8 mouse cellular contexts compared by ENCODE assay signal in the genomic region with DNA sequence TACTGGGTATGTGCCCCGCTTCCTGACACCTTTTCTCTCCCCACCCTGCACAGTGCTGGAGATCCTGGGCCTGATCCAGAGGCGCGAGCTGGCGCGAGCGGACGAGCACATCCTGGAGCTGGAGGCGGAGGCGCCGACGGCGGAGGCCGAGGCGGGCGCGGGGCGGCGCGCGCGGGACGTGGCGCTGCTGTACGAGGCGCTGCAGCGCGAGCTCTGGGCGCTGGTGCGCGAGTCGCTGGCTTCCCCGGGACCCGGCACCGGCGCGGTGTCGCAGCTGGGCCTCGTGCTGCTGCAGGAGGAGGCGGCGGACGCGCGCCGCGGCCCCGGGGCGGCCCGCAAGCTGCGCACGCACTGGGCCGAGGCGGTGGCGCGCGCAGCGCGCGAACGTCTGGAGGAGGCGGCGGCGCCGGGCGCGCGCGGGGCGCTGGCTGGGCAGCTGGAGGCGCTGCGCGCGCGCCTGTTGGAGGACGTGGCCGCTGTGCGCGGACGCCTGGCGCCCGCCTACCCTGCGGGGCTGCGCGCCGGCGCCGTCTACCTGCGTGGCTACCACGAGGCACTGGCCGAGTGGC. TPM values are rescaled to one million over a fixed set of nuclear protein-coding genes. Genes with fewer than 3 reads are reported as not detected.
A peak's percentile ranks its signal among the peaks of the same experiment; 100 is the strongest.
DNase-seq lines count a peak whose midpoint lies in the region; ATAC-seq and TF ChIP-seq lines count a peak whose summit lies in the region.

No protein-coding gene starts in this region.

- peak overlapping the region; percentile 36 for H3K4me3 ChIP-seq in hindbrain, embryonic 11.5 days (ENCODE audit: low read depth, low read length)
- H3K4me3 ChIP-seq in lung, postnatal 0 days (ENCODE audit: low read depth, low read length) = peak overlapping the region; percentile 57

- TF ChIP-seq CTCF in lung, postnatal 0 days (IDR thresholded peaks at IDR 0.05) = no peak

- no peak for TF ChIP-seq EP300 in lung, postnatal 0 days (IDR thresholded peaks at IDR 0.05)

- H3K4me2 ChIP-seq in hindbrain, embryonic 11.5 days (replicated peaks; ENCODE audit: low read depth, low read length) = peak overlapping the region; percentile 77
- H3K4me2 ChIP-seq in lung, postnatal 0 days (replicated peaks; ENCODE audit: low read depth, low read length) = peak overlapping the region; percentile 88

- H3K36me3 ChIP-seq in hindbrain, embryonic 11.5 days (ENCODE audit: control insufficient read depth, insufficient read depth, low read length) = no peaks in the 10 kb centered on the region
- H3K36me3 ChIP-seq in lung, postnatal 0 days (ENCODE audit: insufficient read depth, low read length) = no peaks in the 10 kb centered on the region

- H3K27ac ChIP-seq in hindbrain, embryonic 11.5 days (ENCODE audit: low read depth, low read length) = no peak overlapping the region
- H3K27ac ChIP-seq in lung, postnatal 0 days (ENCODE audit: low read length) = peak overlapping the region; percentile 43

- ATAC-seq in hindbrain, embryonic 11.5 days (ENCODE audit: low FRiP score) = peak; percentile 82
- ATAC-seq in lung, postnatal 0 days = peak; percentile 84

- H3K27me3 ChIP-seq in hindbrain, embryonic 11.5 days (ENCODE audit: control insufficient read depth, insufficient read depth, low read length) = peaks cover 57% of the 10 kb centered on the region
- peaks cover 18% of the 10 kb centered on the region; the same call in 1 of the 2 replicates for H3K27me3 ChIP-seq in lung, postnatal 0 days (replicated peaks; ENCODE audit: insufficient read depth, low read length)

- DNase-seq in ES-CJ7 (ENCODE audit: low read depth, low spot score) = peak; percentile 69
- DNase-seq in cerebellum, adult 9-11 months = peak; percentile 75
- DNase-seq in frontal cortex, postnatal 14 days (ENCODE audit: low spot score in 2 of 2) = peak; percentile 57 to 70
- peak; percentile 86 for DNase-seq in hindbrain, embryonic 11.5 days (ENCODE audit: low spot score)
- peak; percentile 66 to 75 for DNase-seq in layer of hippocampus, postnatal 36 days
- peak; percentile 86 for DNase-seq in lung, postnatal 0 days (ENCODE audit: low spot score)
- DNase-seq in ovary, postnatal 36 days (ENCODE audit: low spot score) = peak; percentile 84
- peak; percentile 41 for DNase-seq in thymus, postnatal 25 days

- under 1% methylated on average over 66 of the region's 89 CpGs for WGBS in hindbrain, embryonic 11.5 days
- WGBS in lung, postnatal 0 days = 3% methylated on average over 60 of the region's 89 CpGs

- H3K4me1 ChIP-seq in hindbrain, embryonic 11.5 days (replicated peaks; ENCODE audit: control insufficient read depth, insufficient read depth, low read length) = no peaks in the 10 kb centered on the region
- peaks cover 4% of the 10 kb centered on the region; the same call in 1 of the 2 replicates for H3K4me1 ChIP-seq in lung, postnatal 0 days (ENCODE audit: insufficient read depth, low read depth, low read length)

- H3K9me3 ChIP-seq in hindbrain, embryonic 11.5 days (ENCODE audit: control insufficient read depth, low read length) = no peaks in the 10 kb centered on the region
- H3K9me3 ChIP-seq in lung, postnatal 0 days (ENCODE audit: low read length) = no peaks in the 10 kb centered on the region

- H3K9ac ChIP-seq in hindbrain, embryonic 11.5 days (ENCODE audit: low read depth, low read length) = peak overlapping the region; percentile 59
- H3K9ac ChIP-seq in lung, postnatal 0 days (replicated peaks; ENCODE audit: low read depth) = 0 out of 2 replicates have a peak overlapping the region, but pooled peaks have one; percentile 16

RNA-seq across cellular contexts. Expression of a gene that starts 10.8 kb away (rescaled TPM):
- 0.66 and 0.76 TPM in 2 replicates for polyA plus RNA-seq in hindbrain, embryonic 11.5 days (2014; fragmentation: Nextera tagmentation; extraction: Ambion mirVana)
- total RNA-seq in layer of hippocampus, postnatal 36 days (2021) = under 1 TPM; 0.18 to 0.20 TPM
- 1.1 and 1.4 TPM in 2 replicates for polyA plus RNA-seq in lung, postnatal 0 days (2015; fragmentation: Nextera tagmentation; extraction: Ambion mirVana)

RNA-seq across cellular contexts. Expression of a gene that starts 15.3 kb away (rescaled TPM):
- polyA plus RNA-seq in hindbrain, embryonic 11.5 days (2014; fragmentation: Nextera tagmentation; extraction: Ambion mirVana) = 11.5 and 13.3 TPM in 2 replicates
- 100 to 1,000 TPM in 1 of 2 experiments, 10 to 100 TPM in 1; 90.6 to 102 TPM for total RNA-seq in layer of hippocampus, postnatal 36 days (2021)
- polyA plus RNA-seq in lung, postnatal 0 days (2015; fragmentation: Nextera tagmentation; extraction: Ambion mirVana) = 7.4 and 7.9 TPM in 2 replicates

RNA-seq across cellular contexts. Expression of a gene that starts 34.2 kb away (rescaled TPM):
- 2.4 and 2.5 TPM in 2 replicates for polyA plus RNA-seq in hindbrain, embryonic 11.5 days (2014; fragmentation: Nextera tagmentation; extraction: Ambion mirVana)
- total RNA-seq in layer of hippocampus, postnatal 36 days (2021) = 1 to 10 TPM; 6.8 to 6.9 TPM
- polyA plus RNA-seq in lung, postnatal 0 days (2015; fragmentation: Nextera tagmentation; extraction: Ambion mirVana) = 2.6 and 3.0 TPM in 2 replicates

RNA-seq across cellular contexts. Expression of a gene that starts 34.2 kb away (rescaled TPM):
- polyA plus RNA-seq in hindbrain, embryonic 11.5 days (2014; fragmentation: Nextera tagmentation; extraction: Ambion mirVana) = 45.7 and 49.8 TPM in 2 replicates
- 10 to 100 TPM; 19.8 to 21.5 TPM for total RNA-seq in layer of hippocampus, postnatal 36 days (2021)
- 85.5 and 91.9 TPM in 2 replicates for polyA plus RNA-seq in lung, postnatal 0 days (2015; fragmentation: Nextera tagmentation; extraction: Ambion mirVana)

RNA-seq across cellular contexts. Expression of a gene that starts 43.7 kb away (rescaled TPM):
- polyA plus RNA-seq in hindbrain, embryonic 11.5 days (2014; fragmentation: Nextera tagmentation; extraction: Ambion mirVana) = 0.10 and 0.17 TPM in 2 replicates
- under 1 TPM; 0.37 to 0.48 TPM for total RNA-seq in layer of hippocampus, postnatal 36 days (2021)
- polyA plus RNA-seq in lung, postnatal 0 days (2015; fragmentation: Nextera tagmentation; extraction: Ambion mirVana) = 0.05 and 0.15 TPM in 2 replicates
